Mouse (Mus musculus) E14TG2a.4 (cell line): ENCODE measurements around the gene Smo.

Experiments
- H3K27me3 ChIP-seq: 2 replicates; pipeline ENCODE4 v1.6.1; 2014; ENCODE audit warnings: low read length, control low read depth; ENCODE audit not compliant: insufficient read depth
- H3K36me3 ChIP-seq: 2 replicates; pipeline ENCODE4 v1.6.1; 2014; ENCODE audit warnings: low read length, control low read depth; ENCODE audit not compliant: insufficient read depth
- H3K4me1 ChIP-seq: replicated peaks from 2 replicates; pipeline ENCODE4 v1.6.1; 2014; ENCODE audit warnings: low read depth, low read length, control low read depth
- H3K4me3 ChIP-seq: replicated peaks from 2 replicates; pipeline ENCODE4 v1.5.1; 2014; ENCODE audit warnings: mild to moderate bottlenecking, low read length
- H3K9me3 ChIP-seq: 2 replicates; pipeline ENCODE4 v1.6.1; 2014; ENCODE audit warnings: low read length, control low read depth
- CTCF ChIP-seq: conservative IDR thresholded peaks from 2 replicates; pipeline ENCODE4 v1.5.1; 2014; ENCODE audit warnings: low read length
- NANOG ChIP-seq: IDR thresholded peaks from 2 replicates; pipeline ENCODE4 v1.6.1; 2014; ENCODE audit warnings: borderline replicate concordance, low read length, mixed read lengths
- POU5F1 ChIP-seq: IDR thresholded peaks from 2 replicates; pipeline ENCODE4 v1.6.1; 2014; ENCODE audit warnings: low read length, borderline replicate concordance

The Smo gene

DNA sequence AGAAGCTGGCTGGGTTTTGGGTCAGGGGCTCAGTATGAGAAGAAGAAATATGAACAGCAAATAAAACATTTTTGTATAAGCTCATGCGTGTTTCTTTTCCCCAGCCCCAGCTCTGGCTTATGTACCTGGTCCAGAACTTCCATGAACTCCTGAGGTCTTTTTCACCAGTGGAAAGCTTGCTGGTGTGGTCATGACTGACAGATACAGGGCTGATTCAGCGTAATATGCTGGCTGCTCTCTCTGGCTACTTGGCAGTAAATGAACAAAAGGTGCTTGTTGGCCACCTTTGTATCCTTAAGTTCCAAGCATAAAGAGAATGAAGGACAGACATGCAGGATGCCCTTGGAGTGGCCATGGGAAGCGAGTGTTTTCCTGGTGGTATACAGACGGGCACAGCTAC lies 26.0 kb downstream of the Smo start:
- Histone ChIP-seq H3K27me3 (no peaks in the 10 kb centered on the region), H3K4me1 (peaks cover 24% of the 10 kb centered on the region), H3K36me3 (peaks cover 8% of the 10 kb centered on the region; the same call in 1 of the 2 replicates), H3K9me3 (no peaks in the 10 kb centered on the region), H3K4me3 (no peak overlapping the region)
- TF ChIP-seq NANOG, result no peak
- no peak for TF ChIP-seq CTCF
- TF ChIP-seq POU5F1, result no peak

DNA sequence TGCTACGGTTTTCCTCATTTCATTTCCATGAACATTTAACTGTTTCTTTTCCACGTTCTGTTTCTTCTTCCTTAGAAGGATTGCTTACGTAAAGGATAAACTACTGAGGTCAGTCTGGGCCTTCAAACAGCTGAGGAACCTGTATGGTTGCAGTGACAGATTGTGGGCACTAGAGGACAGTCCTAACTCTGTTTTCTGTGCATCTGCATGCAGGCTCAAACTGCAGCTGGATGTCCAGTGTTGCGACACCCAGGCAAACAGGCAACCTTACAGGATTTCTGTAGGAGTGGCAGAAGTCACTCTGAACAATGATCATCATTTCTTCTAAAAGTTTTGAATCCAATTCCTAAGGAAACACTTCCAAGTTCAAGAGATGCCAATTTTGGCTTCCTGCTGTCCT lies 27.2 kb downstream of the Smo start:
- H3K27me3 ChIP-seq, result no peaks in the 10 kb centered on the region
- peaks cover 15% of the 10 kb centered on the region for H3K4me1 ChIP-seq
- 0 out of 2 replicates have a peak, but pooled peaks cover 3% of the 10 kb centered on the region for H3K36me3 ChIP-seq
- TF ChIP-seq CTCF (peak; percentile 87), POU5F1 (no peak), NANOG (no peak)
- no peak overlapping the region for H3K4me3 ChIP-seq
- no peaks in the 10 kb centered on the region for H3K9me3 ChIP-seq

DNA sequence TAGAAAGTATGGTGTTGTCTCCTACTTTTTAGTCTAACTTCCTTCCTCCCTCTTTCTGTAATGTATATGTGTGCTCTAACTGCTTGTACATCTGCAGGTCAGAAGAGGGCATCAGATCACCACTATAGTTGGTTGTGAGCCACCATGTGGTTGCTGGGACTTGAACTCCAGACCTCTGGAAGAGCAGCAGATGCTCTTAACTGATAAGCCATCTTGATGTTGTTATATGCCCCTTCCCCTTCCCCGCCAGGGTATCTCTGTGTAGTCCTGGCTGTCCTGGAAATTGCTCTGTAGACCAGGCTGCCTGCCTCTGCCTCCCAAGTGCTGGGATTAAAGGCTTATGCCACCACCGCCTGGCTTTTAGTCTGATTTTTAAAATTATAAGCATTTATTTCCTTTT lies 31.6 kb downstream of the Smo start:
- no peak overlapping the region for H3K4me3 ChIP-seq
- H3K36me3 ChIP-seq, result 0 out of 2 replicates have a peak, but pooled peaks cover 4% of the 10 kb centered on the region
- TF ChIP-seq NANOG, result no peak
- no peak for TF ChIP-seq POU5F1
- no peak for TF ChIP-seq CTCF

DNA sequence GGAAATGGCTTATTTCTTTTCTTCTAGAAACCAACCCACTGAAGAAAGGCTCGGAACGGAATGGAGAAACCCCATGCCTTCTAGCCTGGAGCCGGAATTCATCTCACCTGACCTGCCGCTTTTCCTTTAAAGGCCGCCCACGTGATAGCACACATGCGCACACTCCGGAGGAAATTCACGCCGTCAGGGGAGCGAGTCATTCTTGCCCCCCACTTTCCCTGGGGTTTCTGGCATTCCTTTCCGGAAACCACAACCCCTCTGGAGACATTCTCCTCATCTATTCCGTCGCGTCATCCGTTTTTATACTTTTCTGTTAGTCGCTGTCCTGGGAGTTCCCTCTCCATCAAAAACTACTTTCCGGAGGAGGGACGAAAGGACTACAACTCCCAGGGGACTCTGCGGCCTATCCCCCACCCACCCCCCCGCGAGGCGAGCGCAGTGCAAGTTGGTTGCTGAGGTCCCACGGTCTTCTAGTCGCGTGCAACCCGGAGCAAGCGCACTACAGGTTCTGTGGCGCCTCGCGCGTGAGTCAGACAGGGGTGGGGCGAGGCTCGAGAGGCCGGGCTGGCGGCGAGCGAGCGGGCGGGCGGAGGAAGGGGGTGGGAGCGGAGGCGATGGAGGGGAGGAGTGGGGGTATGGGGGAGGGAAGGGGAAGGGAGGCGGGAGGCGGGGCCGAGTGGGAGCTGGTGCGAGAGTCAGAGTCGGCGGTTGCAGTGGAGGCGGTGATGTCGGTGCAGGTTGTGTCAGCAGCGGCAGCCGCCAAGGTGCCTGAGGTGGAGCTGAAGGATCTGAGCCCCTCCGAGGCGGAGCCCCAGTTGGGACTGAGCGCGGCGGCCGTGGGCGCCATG lies 32.7 kb downstream of the Smo start, which contains the start of gene Ahcyl2:
Gene Ahcyl2, plus strand, starts transcription at position 199 of the 848 bp plus-strand sequence.
- TF ChIP-seq NANOG (no peak), CTCF (no peak), POU5F1 (no peak)
- peak within 1 kb of the TSS; percentile 96 for H3K4me3 ChIP-seq
- H3K36me3 ChIP-seq, result 0 out of 2 replicates have a peak, but pooled peaks cover 4% of the 10 kb centered on the region
- peaks cover 10% of the 10 kb centered on the region; the same call in 1 of the 2 replicates for H3K27me3 ChIP-seq
- peaks cover 16% of the 10 kb centered on the region for H3K4me1 ChIP-seq
- no peaks in the 10 kb centered on the region for H3K9me3 ChIP-seq

More for the DNA sequence above, 31.6 kb downstream of the Smo start:
- no peaks in the 10 kb centered on the region for H3K9me3 ChIP-seq
- H3K4me1 ChIP-seq, result peaks cover 16% of the 10 kb centered on the region
- H3K27me3 ChIP-seq, result peaks cover 10% of the 10 kb centered on the region; the same call in 1 of the 2 replicates

DNA sequence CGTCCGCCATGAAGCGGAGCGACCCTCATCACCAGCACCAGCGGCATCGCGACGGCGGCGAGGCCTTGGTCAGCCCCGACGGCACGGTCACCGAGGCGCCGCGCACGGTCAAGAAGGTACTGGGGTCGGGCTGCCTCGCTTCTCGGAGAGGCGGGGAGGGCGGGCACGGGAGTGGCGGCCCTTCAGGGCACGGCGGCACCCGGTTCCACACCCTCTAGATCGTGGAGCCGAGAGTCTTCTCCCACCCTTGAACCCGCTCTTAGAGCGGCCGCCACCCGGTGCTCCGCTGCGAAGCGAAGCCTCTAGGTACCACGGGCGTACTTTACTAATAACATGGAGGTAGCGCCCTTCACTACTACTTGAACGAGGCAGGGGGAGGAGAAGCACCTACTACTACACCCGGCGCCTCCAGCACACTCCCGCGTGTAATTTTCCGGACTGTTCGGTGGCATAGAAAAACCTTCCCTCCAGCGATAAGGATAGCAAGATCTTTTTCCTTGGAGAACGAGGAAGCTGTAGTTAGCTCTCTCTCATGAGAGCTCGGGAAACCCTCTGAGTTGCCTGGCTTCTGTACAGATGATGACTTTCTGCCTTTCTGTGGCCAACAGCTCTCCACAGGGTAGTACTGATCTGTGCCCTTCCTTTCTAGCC lies 33.6 kb downstream of the Smo start:
- peaks cover 16% of the 10 kb centered on the region for H3K4me1 ChIP-seq
- no peak for TF ChIP-seq CTCF
- no peak for TF ChIP-seq POU5F1
- TF ChIP-seq NANOG, result no peak
- H3K27me3 ChIP-seq, result peaks cover 10% of the 10 kb centered on the region; the same call in 1 of the 2 replicates
- H3K36me3 ChIP-seq, result 0 out of 2 replicates have a peak, but pooled peaks cover 4% of the 10 kb centered on the region
- peak overlapping the region; percentile 96 for H3K4me3 ChIP-seq
- no peaks in the 10 kb centered on the region for H3K9me3 ChIP-seq

DNA sequence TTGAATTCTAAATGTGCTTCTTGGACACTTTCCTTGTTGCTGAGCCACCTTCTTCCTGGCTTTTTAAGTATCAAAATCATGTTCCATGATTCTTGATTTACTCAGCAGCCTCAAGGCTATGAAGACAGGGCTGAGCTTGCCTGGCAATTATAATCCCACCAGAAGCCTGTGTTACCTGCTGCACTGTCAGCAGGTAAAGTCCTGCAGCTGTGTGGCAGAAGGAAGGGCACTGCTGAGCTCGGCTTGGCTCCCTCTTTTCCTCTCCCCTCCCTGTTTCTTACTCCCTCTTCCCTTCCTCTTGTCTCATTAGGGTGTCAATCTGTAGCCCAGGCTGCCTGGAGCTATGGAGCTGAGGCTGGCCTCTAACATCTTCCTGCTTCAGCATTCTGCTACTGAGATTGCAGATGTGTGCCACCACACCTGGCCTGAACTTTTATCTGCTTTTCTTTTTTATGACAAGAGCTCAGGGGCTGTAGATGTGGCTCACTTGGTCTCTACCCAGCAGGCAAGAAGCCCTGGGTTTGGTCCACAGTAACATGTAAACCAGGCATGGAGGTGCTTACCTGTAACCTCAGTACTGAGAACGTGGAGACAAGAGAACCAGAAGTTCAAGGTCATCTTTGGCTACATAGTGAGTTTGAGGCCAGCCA lies 35.5 kb downstream of the Smo start:
- H3K9me3 ChIP-seq, result no peaks in the 10 kb centered on the region
- H3K36me3 ChIP-seq, result 0 out of 2 replicates have a peak, but pooled peaks cover 4% of the 10 kb centered on the region
- H3K4me1 ChIP-seq, result peaks cover 16% of the 10 kb centered on the region
- TF ChIP-seq NANOG, result no peak
- H3K27me3 ChIP-seq, result peaks cover 10% of the 10 kb centered on the region; the same call in 1 of the 2 replicates
- H3K4me3 ChIP-seq, result no peak overlapping the region

DNA sequence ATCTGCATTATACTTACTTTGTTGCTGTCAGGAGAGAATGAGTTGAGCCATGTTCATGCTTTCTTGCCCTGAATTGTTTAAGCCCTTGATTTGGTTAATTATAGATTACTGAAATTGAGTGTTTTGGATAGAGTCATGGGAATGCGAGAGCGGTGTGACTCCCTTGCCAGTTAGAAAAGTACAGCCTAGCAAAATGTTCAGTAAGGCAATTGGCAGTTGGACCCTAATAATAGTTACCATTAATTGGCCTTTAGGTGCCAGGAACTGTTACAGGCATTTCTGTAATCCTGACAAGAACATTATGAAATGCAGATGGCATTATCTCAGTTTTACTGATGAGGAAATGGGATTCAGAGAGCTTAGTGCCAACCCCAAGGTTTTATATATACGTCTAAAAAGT lies 36.9 kb downstream of the Smo start:
- Histone ChIP-seq H3K27me3 (peaks cover 10% of the 10 kb centered on the region; the same call in 1 of the 2 replicates), H3K9me3 (no peaks in the 10 kb centered on the region), H3K36me3 (0 out of 2 replicates have a peak, but pooled peaks cover 4% of the 10 kb centered on the region), H3K4me1 (peaks cover 16% of the 10 kb centered on the region), H3K4me3 (no peak overlapping the region)
- no peak for TF ChIP-seq NANOG
- TF ChIP-seq CTCF, result no peak
- TF ChIP-seq POU5F1, result no peak

DNA sequence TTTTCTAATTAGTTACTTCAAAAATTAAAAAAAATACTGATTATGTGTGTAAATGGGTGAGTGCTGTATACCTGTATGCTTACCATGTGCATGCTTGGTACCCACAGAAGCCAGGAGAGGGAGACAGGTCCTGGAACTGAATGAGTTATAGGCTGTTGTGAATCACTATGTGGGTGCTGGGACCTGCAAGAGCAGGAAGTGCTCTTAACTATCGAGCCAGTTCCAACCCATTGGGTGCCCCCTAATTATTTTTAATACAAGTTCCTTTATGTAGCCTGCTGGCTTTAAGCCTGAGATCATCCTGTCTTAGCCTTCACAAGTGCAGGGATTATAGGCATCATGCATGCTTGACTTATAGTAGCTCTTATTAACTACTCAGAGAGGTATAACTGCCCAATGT lies 38.9 kb downstream of the Smo start:
- Histone ChIP-seq H3K27me3 (peaks cover 8% of the 10 kb centered on the region; the same call in 1 of the 2 replicates), H3K36me3 (0 out of 2 replicates have a peak, but pooled peaks cover 4% of the 10 kb centered on the region), H3K4me1 (peaks cover 14% of the 10 kb centered on the region), H3K4me3 (no peak overlapping the region), H3K9me3 (no peaks in the 10 kb centered on the region)
- TF ChIP-seq POU5F1, result no peak

DNA sequence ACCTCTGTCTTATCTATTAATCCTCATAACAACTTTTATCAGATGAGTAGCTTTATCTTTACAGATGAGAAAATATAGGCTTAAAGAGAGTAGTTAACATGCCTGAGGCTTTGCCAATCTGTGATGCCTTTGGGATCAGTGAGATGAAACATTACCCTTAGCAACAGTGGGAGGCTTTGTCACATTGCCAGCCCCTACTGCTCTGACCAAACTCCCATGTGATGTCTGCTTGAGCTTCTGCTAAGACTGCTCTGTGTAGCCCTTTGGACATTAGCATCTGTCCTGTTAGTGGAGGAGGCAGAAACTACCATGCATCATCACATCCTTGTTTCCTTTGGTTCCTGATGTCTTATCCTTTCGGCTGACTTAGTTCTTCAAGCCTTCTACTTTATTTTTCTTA lies 40.3 kb downstream of the Smo start:
- TF ChIP-seq POU5F1 (no peak), NANOG (no peak), CTCF (no peak)
- no peaks in the 10 kb centered on the region for H3K9me3 ChIP-seq
- H3K36me3 ChIP-seq, result 0 out of 2 replicates have a peak, but pooled peaks cover 4% of the 10 kb centered on the region
- H3K4me3 ChIP-seq, result no peak overlapping the region
- peaks cover 6% of the 10 kb centered on the region for H3K4me1 ChIP-seq
- no peaks in the 10 kb centered on the region for H3K27me3 ChIP-seq
